Mouse (Mus musculus): ENCODE measurements at regions not wholly inside any gene's neighbourhood (a gene's known extent, or its start where the extent isn't known, plus 50 kb on each side); places are given as distances from the start of the nearest gene placed in this dataset.

DNA sequence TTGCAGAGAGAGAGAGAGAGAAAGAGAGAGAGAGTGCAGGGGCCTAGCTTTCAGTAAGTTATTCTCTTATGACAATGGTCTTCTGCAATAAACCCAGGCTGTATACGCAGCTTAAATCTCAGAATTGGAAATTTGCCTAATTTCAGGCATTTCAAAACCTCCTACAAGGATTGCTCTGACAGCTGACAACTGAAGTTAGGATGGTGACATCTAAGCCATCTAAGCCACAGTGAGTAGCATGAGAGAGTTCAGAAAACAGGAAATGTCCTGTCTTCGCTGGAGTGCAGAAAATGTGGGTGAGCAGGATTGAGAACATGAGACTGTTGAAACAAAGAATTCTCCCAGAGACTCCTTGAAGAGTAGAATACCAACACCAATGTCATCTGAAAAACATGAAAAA lies 56.8 kb downstream of the Fam110c start:
- ATAC-seq (replicated peaks; ENCODE audit: low read depth, poor library complexity, severe bottlenecking): no peak

DNA sequence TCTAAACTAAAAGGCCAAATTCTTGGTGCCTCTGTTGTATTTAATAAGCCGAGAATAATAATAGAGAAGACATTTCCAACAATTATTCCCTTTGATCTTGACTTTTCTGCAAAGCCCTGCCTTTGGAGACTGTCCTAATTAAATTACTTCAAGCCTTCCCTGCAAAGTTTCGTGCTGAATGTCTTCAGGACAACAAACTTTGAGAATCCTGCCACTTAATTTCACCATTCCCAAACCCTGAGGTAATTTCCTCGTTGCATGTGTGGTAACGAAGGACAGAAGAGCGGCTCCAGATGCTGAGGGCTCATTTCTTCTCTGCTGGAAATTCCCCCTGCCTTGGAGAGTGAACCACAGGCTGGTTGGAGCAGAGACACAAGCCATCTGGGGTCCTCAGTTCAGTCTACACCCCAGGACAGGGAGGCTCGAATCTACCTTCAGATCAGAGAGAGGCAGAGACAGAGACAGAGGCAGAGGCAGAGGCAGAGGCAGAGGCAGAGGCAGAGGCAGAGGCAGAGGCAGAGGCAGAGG lies 60.9 kb downstream of the Fam110c start:
- no peak for ATAC-seq (replicated peaks; ENCODE audit: low read depth, poor library complexity, severe bottlenecking)

DNA sequence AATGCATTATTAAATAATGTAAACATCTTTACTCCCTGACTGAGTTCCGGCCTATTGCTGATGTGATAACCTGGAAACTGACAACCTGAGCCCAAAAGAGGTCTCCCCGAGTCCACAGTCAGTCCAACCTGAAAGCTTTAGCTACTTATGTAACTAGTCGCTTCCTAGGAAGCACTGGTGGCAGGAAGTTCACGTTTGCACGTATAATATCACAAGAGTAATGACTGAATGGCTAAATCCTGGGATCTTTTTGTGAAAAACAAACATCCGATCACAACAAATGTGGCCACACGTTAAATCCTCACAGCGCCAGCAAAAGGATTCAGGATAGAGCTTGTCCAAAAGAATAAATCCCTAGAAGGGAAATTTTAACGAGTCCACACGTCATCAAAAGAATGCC lies 62.7 kb downstream of the Fam110c start:
- no peak for ATAC-seq (replicated peaks; ENCODE audit: low read depth, poor library complexity, severe bottlenecking)

DNA sequence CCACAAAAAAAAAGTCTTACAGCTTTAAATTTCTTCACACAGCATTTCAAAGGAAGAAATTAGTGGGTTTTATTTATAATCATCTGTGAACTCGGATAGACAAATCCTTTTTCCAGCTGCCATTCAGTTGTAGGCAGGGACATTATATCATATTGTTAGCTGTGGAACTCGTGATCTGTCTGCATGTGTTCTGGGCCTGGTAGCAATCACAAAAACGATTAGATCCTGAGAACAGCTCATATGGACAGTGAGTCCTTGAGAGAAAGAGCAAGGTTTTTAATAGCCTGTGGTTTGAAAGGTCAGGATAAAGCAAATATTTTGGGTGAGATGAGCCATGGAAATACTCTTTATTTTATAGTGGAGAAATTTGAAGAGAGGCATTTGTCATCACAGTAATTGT lies 63.2 kb downstream of the Fam110c start:
- no peak for ATAC-seq (replicated peaks; ENCODE audit: low read depth, poor library complexity, severe bottlenecking)

DNA sequence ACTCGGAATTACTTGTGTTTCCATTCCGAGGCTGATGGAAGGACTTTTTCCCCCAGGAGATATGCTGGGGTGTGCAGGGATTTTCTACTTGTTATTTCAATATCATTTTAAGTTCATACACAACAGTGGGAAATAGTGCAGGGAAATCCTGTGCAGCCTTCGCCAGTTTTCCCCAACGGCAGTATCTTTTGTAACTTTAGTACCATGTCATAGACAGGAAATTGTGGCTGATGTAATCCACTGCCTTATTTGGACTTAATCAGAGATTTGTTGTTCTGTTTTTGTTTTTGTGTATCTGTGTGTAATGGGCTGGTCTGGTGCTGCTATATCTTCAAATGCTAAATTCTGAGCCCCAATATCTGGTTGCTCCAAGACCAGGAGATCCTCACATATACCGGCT lies 63.8 kb downstream of the Fam110c start:
- no peak for ATAC-seq (replicated peaks; ENCODE audit: low read depth, poor library complexity, severe bottlenecking)

DNA sequence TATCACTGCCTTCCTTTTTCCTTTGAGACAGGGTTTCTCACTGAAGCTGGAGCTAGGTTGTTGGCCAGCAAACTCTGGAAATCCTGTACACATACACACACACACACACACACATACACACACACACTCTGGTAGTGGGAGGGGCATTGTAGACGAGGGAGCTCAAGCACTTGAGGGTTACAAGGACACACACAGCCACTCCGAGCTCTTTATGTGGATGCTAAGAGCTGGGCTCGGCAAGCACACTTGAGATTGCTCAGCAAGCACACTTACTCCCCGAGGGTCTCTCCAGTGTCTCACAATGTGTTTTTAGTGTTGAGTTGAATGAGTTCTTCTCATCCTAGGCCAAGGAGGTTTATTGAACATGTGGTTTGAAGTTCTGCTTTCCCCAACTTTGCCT lies 66.2 kb downstream of the Fam110c start:
- ATAC-seq (replicated peaks; ENCODE audit: low read depth, poor library complexity, severe bottlenecking): no peak

DNA sequence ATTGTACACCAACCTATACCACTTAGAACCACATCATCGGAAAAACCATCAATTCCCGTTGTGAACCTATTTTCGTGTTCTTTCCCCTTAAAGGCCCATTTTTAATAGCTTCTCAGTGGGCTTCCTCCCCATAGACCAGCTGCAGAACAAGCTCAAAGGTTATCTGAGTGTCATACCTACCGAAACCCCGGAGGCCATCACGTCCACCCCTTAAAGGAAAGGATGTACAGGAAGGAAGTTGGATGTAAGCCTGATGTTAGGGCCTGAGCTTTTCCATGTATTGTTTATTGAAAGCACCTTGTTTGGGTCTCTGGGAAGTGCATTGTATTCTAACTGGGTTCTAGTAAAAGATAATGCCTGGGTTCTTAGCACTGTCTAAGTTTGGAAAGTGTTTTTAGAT lies 69.6 kb downstream of the Fam110c start:
- no peak for ATAC-seq (replicated peaks; ENCODE audit: low read depth, poor library complexity, severe bottlenecking)

DNA sequence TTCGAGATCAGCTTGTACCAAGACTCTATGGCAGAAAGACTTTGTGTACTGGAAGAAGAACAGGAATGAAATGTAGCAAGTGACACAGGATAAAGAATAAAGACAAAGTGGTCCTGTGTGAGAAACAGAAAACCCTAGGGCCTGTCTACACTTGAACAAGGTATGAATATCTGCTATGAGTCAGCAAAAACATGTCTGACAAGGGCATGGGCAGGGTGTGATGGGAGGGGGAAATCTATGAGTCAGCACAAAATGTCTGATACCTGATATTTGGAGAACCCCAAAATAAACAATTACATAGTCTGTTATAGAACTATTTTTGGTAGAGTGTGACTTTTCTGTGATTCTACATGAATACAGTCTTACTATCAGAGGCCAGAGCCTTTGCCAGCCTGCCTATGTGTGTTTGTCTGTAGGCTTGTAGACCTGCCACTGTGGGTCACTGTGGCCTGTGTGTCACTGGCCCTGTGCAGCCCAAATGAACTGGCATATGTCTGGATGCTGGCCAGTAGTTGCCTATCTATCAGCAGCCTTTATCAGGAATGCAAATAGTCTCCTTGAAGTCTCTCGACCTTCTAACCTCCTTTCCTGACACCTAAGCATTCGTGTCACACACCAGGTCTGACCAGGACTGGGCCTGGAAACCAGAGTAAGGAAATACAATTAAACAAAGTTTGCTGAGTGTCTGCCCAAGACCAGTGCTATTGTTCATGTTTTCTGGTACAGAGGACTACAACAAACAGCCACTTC lies 71.5 kb downstream of the Fam110c start:
- ATAC-seq (replicated peaks; ENCODE audit: low read depth, poor library complexity, severe bottlenecking): no peak

DNA sequence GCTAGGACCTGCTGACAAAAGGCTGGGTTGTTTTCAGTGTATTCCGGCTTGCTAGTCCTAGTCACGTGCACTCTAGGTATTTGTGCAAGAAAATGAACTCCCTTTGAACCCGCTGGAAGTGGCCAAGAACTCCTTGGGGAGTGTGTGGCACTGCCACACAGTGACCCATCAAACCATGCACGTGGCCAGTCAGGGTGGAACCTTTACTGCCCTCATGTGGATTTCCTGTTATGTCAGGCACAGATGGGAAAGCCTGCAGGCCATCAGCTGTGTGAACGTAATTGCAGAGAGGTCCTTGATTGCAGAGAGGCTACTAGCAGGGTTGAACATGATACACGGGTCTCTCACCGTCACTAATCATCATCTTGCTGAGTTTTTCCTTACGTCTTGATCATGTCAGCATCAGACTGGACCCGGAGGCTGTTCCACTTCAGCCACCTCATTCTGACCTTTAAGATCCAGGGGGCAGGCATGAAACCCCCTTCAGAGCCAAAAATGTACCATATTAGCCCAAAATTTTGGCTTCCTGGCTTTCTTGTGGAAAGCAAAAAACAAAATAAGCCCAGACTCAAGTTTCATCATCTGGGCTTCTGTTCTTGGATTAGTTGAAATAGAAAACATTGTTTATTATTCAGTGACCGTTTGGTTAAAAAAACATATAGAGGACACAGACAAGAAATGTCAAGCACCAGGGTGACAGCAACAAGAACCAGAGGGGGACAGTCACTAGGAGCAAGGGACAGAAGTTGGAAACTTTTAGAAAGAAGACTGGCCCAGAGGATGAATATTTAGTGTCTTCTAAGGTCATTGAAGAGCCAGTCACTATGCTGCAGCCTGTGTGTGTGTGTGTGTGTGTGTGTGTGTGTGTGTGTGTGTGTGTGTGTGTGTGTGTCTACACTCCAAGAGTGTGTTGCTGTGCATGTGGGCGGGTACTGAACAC lies 75.0 kb downstream of the Fam110c start:
- ATAC-seq (replicated peaks; ENCODE audit: low read depth, poor library complexity, severe bottlenecking): no peak

DNA sequence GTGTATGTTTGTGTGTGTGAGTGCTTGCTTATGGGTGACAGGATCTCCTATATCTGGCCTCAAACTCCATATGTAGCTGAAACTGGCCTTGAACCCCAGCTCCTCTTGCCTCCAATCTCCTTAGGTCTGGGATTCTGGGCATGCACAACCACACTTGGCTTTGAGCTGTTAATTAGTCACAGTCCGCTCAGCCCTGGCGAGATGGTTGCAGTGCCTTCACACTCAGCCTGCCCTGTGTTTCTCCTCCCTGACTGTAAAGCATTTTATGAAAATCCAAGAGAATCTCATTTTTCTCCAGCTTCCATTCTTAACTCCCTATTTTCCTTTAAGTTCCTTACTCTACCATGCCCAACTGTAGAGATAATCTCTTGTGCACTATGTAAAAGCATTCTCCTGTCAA lies 80.1 kb downstream of the Fam110c start:
- no peak for ATAC-seq (replicated peaks; ENCODE audit: low read depth, poor library complexity, severe bottlenecking)

DNA sequence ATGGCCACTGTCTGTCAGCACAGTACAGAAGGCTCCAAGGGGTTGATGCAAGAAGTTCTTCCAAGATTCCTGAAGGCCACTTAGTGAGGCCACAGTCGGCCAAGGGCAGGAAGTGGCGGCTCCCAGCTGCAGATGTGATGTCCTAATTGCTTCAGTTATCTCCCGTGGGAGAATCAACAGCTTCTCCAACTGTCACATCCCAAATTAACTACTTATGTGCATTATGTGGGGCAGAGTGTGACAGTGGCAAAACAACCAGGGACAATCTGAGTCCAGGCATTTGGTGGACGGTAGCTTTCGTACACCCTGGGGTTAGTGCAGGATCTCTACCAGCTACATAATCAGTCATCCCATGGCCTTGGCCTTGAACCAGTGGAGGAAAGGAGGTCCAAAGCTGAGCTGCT lies 80.9 kb downstream of the Fam110c start:
- no peak for ATAC-seq (replicated peaks; ENCODE audit: low read depth, poor library complexity, severe bottlenecking)

DNA sequence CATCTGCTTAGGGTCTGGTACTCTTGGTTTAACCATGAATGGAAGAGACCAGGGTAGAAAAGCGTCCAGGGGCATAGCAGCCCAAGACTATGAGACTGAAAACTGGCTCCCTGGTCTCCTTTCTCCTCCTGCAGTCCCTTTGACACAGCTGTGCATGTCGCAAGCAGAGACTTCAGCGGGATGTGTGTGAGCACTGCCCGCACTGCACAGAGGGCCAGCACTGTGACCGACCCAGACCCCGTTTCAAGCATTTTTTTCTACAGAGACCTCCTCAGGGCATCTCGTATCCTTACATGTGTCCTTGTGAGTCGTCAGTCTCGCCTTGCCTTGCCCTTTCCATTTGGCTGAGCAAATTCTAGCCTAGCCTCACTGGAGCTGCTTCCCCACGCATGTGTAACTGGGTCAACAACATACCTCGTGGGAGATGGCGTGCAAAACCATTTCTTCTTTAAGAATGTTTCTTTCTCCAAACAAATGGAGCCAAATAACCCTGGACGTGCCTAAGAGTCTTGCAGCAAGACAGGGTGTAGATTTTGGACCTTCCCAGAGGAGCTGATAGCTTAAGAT lies 82.6 kb downstream of the Fam110c start:
- ATAC-seq (replicated peaks; ENCODE audit: low read depth, poor library complexity, severe bottlenecking): no peak

DNA sequence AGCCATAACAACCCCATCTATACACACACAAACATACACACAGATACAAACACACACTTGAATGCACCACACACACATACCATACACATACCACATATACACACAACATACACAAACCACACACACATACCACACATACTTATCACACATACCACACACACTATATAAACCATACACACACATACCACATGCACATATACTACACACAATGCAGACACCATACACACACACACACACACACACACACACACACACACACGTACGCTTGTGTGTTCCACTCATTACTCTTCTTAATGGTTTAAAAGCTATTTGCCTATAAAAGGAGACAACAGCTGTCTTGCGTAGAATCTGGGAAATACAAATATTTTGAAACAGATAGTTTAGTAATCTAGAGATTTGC lies 83.1 kb upstream of the Gm6993 start:
- no peak for ATAC-seq (replicated peaks; ENCODE audit: low read depth, poor library complexity, severe bottlenecking)

DNA sequence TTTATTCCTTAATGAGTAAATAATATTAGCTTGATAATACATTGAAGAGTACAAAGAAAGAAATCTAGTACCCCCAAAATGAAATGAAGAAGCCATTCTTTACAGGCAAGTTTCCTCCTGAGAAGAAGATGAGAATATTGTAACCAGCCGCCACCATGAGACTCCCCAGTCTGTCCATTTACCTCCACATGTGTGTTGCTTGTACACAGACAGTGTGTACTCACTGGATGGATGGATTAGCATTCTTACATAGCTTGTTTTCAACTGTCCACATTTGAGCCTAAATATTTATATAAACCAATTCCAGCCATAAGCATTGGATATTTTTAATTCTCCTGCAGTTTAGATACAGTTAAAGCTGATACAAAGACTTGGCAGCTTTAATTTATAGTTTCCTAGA lies 82.7 kb upstream of the Gm6993 start:
- no peak for ATAC-seq (replicated peaks; ENCODE audit: low read depth, poor library complexity, severe bottlenecking)

DNA sequence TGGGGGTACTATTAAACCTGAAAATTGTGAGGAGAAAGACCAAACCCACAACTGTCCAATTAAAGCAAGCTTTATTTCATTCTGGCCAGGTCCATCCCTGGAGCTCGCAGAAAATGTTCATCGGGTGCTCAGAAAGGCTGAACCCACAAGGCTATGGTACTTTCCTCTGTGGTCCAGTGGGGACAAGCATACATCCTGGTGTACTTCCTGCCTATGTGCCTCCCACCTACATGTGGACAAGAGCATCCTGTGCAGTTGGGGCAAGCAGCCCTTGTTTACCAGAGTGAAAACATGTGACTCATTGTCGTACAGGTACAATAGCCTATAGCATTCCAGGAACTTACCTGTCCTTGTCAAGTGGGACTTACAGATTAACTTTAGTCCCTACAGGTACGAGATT lies 81.7 kb upstream of the Gm6993 start:
- ATAC-seq (replicated peaks; ENCODE audit: low read depth, poor library complexity, severe bottlenecking): no peak

DNA sequence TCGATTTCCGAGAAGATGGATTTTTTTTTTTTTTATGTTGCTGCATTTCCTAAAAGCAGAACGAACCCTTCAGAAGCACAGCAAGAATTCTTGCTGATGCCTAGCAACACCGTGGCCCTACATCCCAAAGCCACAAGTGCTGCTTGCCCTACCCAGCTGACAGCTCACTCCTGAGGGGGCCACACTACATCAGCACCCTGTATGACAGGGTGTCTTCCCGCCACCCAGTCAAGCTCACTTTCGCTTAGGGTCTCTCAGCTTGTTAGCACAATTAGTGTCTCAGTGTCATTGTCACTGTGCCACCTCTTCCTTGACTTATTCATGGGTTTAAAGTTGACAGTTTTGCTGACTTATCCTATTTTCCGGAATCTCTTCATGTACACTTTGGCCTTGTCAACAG lies 81.2 kb upstream of the Gm6993 start:
- no peak for ATAC-seq (replicated peaks; ENCODE audit: low read depth, poor library complexity, severe bottlenecking)

DNA sequence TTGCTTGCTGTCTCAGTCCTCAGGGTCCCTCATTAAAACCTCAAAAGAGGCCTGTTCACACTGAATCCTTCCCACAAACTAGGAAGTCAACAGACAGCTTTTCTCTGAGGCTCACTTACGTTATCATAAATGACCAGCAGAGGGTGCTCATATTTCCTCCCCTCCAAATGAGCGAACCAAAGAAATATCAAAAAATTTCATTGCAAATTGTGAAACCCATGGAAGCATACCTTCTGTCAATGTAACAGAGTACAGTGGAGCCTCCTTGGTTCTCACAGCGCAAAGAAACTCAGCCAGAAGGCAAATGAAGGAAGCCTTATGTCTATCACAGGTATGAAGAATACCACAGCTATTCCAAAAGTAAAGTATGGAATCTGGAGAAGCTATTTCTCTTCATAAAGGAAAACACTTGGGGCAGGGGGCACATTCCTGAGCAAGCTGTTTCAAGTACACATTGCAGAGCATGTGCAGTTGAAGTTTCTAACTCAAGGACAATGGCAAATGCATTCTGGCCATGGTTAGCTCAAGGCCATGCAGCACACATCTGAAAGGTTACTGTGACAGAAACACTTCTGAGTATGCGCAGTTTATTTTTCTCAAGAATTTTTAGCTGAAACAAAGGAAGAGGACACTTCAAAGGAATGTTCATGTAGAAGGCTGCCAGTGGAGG lies 72.2 kb upstream of the Gm6993 start:
- ATAC-seq (replicated peaks; ENCODE audit: low read depth, poor library complexity, severe bottlenecking): 0 out of 2 replicates have a peak, but pooled peaks have one; percentile 25

DNA sequence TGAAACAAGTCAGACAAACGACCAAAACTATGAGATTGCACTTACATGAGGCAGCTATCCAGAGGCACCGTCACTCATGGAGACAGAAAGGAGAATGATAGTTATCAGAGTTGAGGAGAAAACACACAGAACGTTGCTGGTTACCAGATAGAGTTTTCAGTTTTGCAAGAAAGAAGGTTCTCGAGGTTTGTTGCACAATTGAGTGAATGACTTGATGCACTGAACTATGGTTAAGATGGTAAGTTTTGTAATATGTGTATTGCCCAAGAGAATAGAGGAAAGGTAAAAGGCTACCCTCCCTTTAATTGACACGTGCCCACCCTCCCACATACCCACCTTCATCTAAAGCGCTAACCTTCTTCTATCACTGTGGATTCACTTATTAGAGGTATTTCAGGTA lies 70.5 kb upstream of the Gm6993 start:
- no peak for ATAC-seq (replicated peaks; ENCODE audit: low read depth, poor library complexity, severe bottlenecking)

DNA sequence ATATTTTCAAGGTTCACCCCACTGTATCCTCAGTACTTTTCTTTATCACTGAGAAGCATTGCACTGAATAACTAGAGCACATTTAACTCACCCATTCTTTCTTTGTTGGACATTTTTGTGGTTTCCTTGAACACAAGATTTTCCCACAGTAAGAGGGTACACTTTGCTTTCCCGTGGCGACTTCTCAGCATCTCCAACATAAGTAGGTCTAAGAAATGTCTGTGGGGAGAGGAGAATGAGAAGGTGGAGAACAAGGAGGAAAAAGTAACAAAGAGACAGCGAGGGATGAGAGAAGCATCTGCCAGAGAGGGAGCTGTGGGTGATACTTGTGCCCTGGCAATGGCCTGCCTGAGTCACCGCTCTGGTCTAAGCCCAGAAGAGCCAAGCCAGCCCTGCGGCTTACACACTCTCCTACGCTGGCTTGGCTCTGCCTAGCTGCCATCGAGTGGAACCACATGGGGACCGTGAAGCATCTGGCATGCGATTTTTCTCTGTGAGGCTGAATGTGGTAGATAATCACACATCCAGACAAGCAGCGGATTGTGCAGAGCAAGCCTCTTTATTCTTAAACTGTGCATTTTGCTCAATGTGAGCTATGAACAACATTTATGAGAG lies 69.9 kb upstream of the Gm6993 start:
- ATAC-seq (replicated peaks; ENCODE audit: low read depth, poor library complexity, severe bottlenecking): no peak

DNA sequence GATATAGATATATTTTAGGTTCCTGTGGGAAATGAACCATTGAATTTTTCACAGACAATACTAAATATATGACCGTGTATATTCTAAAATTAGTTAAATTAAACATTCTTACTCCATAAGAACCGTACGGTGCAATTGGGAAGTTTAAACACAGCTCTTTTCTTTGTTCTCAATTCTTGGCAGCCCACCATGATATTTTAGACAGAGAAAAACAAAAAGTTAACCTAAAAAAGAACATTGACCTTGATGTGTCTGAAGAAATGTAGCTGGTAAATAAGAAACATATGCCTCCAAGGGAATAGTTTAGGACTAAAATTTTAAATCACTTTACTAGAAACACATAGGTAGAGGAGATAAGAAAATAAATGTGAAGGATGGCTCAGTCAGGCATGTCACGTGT lies 68.6 kb upstream of the Gm6993 start:
- ATAC-seq (replicated peaks; ENCODE audit: low read depth, poor library complexity, severe bottlenecking): no peak

Data from common myeloid progenitor, adult 5-6 weeks (primary cell).